Mouse (Mus musculus): ENCODE data around the gene Cops2.
A peak's percentile ranks its signal among the peaks of the same experiment; 100 is the strongest.

Cops2 gene

DNA sequence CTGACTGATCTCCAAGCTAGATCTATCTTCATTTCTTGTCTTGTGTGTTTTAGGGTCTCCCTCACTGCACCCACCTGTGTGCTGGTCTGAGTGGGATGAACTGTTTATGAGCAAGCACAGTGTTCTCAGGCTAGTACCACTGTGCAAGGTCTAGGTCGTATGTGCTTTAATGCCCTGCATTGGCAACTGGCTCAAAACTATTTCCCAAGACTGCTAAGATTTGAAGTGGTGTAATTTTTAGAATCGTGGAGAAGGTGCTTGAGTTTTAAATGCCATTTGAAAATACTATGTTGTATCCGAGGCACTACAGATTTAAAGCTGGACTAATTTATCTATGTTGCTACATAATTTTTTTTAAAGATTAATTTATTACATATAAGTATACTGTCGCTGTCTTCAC lies 31.0 kb downstream of the Cops2 start:
- DNase-seq (ENCODE audit: low read depth, low spot score): no peak

DNA sequence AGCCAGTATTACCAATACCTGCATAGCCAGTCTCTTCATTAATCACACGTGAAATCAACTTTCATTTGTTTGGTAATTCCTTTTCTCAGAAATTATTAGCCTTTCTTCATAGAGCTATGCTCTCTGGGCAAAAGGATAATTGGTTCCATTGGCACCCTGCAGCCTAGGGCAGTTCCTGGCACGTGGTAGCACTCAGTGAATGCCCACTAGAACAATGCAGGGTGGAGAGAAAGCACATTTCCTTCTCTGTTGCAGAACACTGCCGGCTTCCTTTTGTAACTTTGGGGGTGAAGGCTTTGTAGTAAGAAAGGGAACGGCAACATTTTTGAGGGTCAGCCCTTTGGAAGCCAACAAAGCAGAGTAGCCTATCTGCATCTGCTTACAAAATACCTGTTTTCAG lies 32.7 kb downstream of the Cops2 start:
- no peak for DNase-seq (ENCODE audit: low read depth, low spot score)

DNA sequence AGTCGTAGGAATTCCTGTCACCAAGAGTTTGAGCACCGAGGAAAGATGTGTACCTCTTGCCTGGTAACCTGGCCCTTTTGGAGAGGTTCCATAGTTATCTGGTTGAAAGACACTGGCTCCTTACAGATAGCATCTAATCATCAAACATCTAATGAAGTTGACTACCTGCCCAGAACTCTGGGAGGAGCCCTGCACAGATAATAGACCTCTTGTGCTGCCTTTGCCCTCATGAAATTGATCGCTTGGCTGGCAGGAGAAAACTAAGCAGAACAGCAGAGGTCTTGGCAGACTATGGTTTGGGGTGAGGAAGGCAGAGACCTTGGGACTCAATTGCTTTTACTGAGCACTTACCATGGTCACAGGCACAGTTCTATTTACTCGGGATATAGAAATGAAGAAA lies 38.5 kb downstream of the Cops2 start:
- DNase-seq (ENCODE audit: low read depth, low spot score): no peak

DNA sequence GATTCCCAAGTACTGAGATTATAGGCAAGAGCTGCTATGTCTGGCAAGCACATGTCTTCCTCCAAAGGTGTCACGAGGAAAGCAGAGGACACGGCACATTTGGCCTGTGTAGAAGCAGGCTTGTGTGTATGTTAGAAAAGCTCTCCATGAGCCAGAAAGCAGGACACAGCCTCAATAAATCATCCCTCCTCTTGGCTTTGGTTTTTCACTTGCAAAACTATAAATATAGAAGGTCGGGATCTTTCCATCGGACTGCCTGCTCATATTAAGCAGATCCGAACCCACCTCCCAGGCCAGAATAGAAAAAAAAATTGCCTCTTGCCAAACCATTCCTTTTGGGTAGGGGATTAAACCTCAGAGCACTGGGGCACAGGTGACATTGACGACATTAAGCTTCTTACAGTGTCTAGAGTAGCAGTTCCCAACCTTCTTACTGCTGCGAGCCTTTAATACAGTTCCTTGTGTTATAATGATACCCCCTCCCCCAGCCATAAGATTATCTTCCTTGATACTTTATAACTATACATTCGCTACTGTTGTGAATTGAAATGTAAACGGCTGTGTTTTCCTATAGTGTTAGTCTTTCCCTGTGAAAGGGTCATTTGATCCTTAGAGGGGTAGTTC lies 44.9 kb downstream of the Cops2 start:
- no peak for DNase-seq (ENCODE audit: low read depth, low spot score)

DNA sequence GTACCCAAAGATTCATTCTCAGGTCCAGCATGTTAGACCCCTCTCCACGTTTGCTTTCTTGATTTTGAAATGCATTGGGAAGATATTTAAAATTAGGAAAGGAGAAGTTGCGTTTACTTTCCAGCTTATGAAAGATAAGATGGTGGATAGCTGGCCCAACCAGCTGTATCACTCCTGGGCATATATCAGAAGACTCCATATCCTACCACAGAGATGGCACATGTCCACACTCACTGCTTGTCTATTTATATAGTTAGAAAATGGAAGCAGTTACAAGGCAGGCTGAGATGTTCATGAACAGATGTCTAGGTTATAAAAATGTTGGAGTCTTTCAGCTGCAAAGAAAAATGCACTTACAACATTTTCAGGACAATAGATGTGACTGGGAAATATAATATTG lies 47.6 kb downstream of the Cops2 start:
- DNase-seq (ENCODE audit: low read depth, low spot score): no peak

DNA sequence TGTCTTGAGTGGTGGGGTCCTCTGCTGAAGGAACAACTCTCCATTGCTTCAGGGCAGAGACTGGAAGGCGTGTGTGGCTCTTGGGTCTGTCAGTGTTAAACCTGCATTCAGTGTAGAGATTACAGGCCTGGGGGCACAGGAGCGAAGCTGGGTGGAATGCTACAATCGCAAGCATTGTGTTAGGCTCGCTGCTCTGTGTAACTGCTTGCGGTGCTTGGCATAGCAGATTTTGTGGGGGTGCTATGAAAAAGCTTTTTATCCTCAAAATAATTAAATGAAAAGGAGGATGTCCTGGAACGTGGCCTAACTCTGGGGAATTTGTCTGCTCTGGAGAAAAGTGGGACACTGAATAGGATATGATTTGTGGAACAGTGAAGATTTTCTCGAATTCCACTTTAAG lies 49.4 kb downstream of the Cops2 start:
- DNase-seq (ENCODE audit: low read depth, low spot score): no peak

DNA sequence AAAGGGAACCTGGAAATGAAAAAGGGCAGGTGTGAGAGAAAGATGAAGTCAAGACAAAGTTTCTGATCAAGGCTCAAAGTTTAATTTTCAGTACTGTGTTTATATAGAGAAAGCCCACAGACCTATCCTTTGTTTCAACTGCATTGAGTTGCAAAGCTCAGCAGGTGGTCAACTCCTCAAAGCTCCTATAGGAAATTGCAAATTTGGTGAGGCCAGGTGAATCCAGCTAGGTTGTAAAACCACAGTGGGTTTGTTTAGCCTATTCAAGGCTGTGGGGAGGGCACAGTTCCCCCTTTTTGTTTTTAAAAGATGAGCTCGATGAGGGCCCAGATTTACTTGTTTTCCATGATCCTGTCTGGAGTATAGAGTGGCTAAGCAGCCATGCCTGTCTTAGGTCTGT lies 53.1 kb downstream of the Cops2 start:
- DNase-seq (ENCODE audit: low read depth, low spot score): peak; percentile 51

DNA sequence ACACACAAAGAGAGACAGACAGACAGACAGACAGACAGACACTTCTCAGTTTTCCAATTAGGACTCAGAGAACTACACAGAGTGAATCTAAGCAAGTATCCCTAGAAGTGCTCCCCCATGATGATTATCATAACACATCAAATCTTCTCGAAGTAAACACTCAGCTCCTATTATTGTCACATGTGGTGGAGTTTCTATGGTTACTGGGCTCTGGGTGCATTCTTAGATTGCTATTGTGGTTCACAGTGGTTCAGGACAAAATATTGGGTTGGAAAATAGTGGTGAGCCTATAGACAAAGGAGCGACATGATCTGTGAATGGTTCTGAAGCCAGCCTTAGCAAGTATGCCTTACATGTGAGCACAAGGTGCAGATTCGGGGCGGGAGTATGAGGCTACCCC lies 57.0 kb downstream of the Cops2 start:
- no peak for DNase-seq (ENCODE audit: low read depth, low spot score)

DNA sequence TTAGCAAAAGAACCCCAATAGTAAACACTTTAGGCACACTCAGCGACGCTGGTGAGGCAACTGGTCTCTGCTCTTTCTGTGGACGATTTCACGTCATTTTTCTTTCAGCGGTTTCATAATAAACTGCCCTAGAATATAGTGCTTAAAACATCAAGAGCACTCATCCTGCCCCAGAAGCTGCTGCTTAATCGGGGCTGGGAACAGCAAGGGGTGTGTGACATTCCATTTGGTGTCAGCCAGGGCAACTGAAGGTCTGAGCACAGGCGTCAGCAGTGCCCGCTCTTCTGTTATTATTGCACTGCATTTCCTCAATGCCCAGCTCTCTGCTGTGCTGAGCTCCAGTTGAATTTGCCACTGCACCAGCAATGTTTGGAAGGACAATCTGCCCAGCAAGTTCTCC lies 57.9 kb downstream of the Cops2 start:
- peak; percentile 28 for DNase-seq (ENCODE audit: low read depth, low spot score)

DNA sequence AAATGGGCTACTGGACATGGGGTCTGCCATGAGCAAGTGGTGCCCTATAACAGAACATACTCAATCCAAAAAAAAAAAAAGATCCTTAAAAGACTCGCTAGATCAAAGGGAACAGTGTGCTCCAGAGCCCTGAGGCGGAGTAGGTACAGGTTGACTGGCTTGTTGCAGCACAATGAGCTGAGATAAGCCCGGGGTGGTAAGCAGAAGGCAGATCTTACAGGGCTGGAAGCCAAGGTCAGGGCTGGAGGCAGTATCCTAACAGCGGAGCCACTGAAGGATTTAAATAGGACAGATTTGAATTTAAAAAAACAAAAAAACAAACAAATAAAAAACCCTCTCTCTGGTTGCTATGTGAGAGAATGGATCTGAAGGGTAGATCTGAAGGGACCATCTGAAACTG lies 58.5 kb downstream of the Cops2 start:
- DNase-seq (ENCODE audit: low read depth, low spot score): peak; percentile 23

DNA sequence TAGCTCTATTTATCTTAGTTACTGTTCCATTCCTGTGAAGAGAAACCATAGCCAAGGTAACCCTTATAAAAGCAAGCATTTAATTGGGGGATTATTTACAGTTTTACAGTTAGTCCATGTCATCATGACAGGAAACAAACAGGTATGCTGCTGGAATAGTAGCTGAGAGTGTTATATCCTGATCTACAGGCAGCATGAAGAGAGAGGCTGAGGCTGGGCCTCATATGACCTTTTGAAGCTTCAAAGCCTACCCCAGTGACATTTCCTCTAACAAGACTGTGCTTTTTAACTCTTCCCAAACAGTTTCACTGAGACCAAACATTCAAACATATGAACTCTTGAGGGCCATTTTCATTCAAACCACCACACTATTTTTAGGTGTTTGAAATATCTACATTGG lies 61.1 kb downstream of the Cops2 start:
- DNase-seq (ENCODE audit: low read depth, low spot score): no peak

DNA sequence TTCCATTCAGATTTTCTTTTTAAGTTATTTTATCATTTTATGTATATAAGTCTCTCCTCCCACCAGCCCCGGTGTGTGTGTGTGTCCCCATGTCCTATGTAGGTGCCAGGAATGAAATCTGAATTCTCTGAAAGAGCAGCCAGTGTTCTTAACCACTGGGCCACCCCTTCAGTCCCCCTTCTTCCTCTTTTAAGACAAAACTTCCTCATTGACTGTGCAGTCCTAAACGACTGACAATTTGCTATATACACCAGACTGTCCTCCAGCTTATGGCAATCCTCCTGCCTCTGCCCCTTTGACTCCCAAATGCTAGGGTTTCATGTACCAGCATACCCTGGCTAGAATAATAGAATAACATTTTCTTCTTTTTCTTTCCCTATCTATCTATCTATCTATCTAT lies 63.8 kb downstream of the Cops2 start:
- no peak for DNase-seq (ENCODE audit: low read depth, low spot score)

DNA sequence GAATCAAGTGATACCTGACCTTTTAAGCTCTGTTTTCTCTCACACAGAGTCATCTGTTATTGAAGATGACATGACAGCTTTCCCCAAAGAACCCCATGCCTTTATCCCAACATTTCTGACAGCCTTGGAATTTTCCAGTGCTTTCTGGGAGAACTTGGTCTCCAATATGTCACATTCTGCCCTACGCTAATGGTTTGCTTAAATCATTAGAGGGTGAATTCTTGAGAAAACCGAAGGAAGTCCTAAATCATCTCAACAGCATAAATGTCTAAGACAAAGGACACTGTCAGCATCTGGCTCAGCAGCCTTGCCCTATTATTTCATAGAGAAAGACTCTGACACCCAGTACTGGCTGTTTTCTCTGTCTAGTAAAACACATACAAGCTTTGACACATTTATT lies 64.8 kb downstream of the Cops2 start:
- no peak for DNase-seq (ENCODE audit: low read depth, low spot score)

DNA sequence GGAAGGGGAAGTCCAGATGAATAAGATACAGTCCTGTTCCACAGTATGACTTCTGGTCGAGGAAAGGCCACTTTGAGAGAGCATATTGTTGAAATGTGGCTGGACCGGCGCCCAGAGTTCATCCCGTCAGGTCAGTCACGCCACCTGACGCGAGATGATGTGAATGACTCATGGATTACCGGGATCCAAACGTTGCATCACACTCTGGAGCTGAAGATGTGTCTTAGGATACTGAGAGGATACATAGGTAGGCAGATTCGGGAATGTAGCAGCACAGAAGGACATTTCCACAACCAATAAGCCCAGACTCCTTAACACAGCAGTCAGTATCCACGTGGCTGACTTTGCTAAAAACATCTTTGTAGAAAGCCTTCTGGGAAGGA lies 66.1 kb downstream of the Cops2 start:
- no peak for DNase-seq (ENCODE audit: low read depth, low spot score)

DNA sequence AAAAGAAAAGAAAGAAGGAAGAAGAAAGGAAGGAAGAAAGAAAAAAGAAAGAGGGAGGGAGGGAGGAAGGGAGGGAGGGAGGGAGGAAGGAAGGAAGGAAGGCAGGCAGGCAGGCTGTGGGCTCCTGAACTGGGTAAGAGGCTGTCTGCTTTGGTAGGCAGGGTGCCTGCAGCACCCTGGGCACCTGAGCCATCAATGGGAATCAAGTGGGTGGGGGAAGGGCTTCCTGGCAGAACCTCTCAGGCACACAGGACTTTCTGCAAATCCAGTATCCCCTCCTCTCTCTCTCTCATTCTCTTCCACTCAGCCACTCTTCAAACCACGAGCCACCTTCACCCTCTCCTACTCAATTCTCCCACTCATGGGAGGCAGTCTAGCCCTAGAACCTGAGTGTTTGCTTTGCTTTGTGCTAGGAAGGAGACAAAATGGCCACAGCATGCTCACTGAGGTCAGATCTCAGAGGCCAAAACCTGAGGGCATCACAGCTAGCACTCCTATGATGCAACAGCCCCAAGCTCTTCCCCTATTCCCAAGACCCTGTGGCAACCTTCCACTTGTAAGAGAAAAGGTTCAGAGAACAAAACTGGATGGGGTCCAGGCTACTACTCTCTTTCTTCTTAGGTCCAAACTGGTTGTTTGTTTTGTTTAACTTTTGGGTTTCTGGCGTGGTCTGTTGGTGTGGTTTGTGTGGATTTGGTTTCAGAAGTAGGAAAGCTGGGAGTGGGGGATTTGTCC lies 66.6 kb downstream of the Cops2 start:
- no peak for DNase-seq (ENCODE audit: low read depth, low spot score)

DNA sequence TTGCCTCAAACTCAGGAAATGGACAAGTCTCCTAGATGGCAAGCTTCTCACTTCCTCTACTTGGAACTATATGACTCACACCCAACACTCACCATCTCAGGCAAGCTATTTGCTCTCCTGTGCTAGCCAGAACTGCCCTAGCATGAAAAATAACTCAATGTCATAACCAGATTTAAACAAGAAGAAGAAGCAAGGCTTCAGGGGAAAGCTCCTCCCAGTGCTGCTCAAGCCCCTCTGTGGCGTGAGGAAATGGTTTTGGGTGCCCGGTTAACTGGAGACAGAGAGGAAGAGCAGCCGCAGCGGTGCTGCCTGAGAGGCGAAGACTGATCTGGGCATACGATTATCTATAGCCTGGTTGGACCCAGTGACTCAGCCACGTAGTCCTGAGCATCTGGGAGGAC lies 67.5 kb downstream of the Cops2 start:
- DNase-seq (ENCODE audit: low read depth, low spot score): no peak

DNA sequence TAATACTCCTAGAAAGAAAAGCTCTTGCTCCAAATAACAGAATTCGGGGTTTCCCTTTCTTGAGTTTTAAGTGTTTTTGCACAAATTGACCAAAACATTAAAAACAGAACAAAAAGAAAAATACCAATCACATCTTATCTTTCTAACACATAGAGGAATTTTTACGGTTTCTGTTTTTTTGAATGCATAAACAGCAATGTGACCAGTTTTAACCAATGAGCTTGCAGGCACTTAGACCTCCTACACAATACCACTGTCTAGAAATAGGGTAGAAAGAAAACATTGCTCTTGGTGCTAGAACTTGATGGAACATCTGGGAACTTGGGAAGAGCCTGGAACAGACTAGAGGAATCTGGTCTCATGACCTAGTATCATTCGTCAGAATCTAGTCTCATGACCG lies 68.7 kb downstream of the Cops2 start:
- no peak for DNase-seq (ENCODE audit: low read depth, low spot score)

DNA sequence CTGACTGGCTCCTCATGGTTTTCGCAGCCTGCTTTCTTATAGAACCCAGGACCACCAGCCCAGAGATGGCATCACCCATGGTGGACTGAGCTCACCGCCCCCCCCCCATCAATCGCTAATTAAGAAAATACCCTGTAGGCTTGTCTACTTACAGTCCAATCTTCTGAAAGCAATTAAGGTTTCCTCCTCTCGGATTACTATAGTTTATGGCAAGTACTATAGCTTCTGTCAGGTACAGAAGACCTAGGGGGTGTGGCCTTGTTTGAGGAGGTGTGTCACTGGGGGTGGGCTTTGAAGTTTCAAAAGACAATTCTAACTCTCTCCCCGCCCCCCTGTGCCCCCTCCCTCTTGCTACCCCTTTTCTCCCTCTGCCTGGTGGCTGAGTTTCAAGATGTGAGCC lies 69.7 kb downstream of the Cops2 start:
- no peak for DNase-seq (ENCODE audit: low read depth, low spot score)

DNA sequence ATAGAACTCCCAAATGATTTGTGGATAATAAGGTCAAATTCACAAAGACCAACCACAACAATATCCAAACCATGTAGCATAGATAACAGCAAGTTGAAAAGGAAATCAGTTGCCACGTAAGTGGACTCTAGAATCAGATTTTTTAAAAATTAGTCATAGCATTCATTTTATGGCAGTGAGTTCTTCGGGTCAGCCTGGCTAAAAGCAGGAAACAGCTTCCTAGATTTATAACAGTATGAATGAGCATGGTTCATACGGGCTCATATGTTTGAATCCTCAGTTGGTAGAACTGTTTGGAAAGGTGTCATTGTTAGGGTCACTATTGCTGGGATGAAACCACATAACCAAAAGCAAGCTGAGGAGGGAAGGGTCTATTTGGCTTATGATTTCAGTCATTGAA lies 70.2 kb downstream of the Cops2 start:
- DNase-seq (ENCODE audit: low read depth, low spot score): no peak

DNA sequence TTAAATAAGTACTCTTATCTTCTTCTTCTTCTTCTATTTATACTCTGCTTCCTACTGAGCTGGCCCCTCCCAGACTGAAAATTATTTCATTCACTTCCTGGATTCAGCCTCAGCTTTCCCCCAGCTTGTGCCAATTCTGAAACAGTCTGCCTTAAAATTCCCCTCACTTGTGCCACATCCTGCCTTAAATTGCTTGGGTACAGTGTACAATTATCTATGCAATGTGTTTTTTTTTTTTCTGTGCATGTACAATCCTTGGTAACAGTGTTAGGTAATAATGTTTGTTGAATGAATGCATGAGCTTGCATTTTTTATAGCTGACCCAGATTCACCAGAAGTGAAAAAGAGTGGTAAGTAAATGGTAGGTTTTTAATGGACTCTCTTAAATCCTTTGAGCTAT lies 70.6 kb downstream of the Cops2 start:
- no peak for DNase-seq (ENCODE audit: low read depth, low spot score)

DNA sequence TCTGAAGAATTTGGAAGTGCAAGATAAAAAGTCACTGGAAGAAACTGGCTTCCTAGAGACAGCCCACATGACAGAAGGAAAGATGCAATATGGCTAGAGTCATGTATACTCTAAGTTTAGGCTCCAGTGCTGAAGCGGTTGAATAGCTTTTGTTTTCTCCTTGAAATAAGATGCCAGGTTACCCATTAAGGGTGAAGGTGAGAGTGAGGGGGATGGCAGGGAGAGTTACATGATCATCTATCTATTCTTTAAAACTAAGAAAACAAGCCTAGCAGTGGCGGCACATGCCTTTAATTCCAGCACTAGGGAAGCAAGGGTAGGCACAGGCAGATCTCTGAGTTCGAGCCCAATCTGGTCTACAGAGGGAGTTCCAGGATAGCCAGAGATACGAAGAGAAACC lies 73.9 kb downstream of the Cops2 start:
- DNase-seq (ENCODE audit: low read depth, low spot score): no peak

DNA sequence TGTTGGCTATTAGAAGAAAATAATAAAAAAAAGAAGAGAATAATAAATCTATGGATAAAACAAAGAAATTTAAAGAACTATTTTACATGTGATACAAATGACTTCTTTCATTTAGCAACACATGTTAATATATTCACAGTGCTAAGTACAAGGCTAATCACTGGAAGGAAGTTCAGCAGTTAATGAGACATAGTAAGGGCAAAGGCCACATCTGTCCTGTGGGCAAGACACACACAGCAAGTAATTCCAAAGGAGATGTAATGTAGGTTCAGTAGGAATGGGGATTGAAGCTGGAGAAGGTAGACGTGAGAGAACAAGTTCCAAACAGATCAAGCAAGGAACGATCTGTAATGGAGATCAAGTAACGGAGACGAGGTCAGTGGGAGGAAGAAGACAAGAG lies 74.5 kb downstream of the Cops2 start:
- no peak for DNase-seq (ENCODE audit: low read depth, low spot score)

DNA sequence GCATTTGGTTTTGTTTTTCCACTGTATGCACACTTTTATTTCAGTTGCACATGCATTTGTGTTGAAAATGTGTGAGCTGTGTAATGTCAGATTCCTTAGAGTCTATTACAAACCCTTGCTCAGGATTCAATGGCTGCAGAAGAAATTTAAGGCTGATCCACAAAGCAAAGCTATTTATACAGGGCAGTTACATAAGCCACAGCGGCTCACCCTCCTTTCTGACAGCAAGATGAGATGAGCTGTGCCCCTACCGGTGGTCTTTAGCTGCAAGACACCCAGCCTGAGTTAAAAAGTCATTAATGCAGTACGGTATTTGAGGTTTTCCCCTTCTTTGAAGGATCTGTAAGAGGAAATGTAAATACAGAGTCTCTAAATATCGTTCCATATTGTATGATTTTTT lies 75.1 kb downstream of the Cops2 start:
- no peak for DNase-seq (ENCODE audit: low read depth, low spot score)

DNA sequence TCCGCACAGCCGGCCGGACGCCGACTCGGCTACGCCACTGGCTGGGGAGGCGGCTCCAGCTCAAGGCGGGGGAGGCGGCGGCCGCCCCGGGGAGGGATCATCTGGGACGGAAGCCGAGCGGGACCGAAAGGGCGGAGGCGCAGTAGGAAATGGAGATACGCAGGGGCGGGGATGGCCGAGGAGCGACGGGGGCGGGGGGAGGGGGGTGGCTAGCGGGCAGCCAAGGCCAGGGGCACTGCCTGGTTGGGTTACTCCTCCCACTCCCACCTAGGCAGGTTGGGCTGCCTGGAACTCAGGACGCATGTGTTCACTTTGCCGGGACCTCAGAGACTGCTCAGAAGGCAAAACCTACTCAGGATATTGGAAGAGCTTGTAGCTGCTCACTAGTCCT lies 76.2 kb downstream of the Cops2 start, which contains the start of gene Secisbp2l:
Gene Secisbp2l (minus strand): TSS at position 152 of the 391 bp plus-strand sequence.
- DNase-seq (ENCODE audit: low read depth, low spot score): peak; percentile 92
